Mouse (Mus musculus) spleen, adult 2 months (tissue): Measurements from ENCODE around the gene Adh5.

ENCODE experiments used
- CTCF ChIP-seq: fragments of 200-500 bp; IDR thresholded peaks from 2 replicates; pipeline ENCODE4 v1.5.1; 2011; ENCODE audit warnings: mild to moderate bottlenecking, inconsistent platforms; ENCODE audit not compliant: insufficient read depth, insufficient read length, insufficient replicate concordance; ENCODE audit errors: extremely low read depth
- POLR2A ChIP-seq: fragments of 200-500 bp; IDR thresholded peaks from 2 replicates; pipeline ENCODE4 v1.6.1; 2011; ENCODE audit warnings: low read depth, low read length, inconsistent platforms

DNA sequence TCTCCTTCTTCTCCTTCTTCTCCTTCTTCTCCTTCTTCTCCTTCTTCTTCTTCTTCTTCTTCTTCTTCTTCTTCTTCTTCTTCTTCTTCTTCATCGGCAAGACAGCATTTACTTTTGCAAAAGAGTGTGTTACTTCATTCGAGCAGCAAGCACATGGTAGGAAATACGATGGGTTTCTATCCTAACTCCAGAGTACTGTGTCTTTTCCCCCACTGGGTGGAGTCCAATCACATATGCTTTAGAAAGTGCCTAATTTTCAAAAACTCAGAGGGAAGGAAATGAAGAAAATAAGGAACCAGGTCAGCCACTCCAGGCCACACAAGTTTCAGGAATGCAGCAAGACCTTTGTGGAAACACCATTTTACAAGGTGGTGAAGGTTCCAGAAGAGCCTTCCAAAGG is 50.8 kb downstream of the Adh5 start:
- TF ChIP-seq POLR2A: no peak
- no peak for TF ChIP-seq CTCF
